Mouse (Mus musculus) midbrain, embryonic 13.5 days (tissue): Measurements from ENCODE around the gene Dact2. TPM values are rescaled to one million over a fixed set of nuclear protein-coding genes. Genes with fewer than 3 reads are reported as not detected.

Source experiments
- ATAC-seq: fragments of 200-750 bp; cut with Nextera tagmentation; 2 replicates; pipeline ENCODE4 v1.8.0; 2017; ENCODE audit warnings: mild to moderate bottlenecking, moderate TSS enrichment, moderate library complexity
- H3K27ac ChIP-seq: fragments of 300-500 bp; sonication (generic); 2 replicates; pipeline ENCODE4 v1.5.1; 2015; ENCODE audit warnings: inconsistent platforms, mild to moderate bottlenecking, moderate library complexity
- H3K27me3 ChIP-seq: fragments of 300-500 bp; sonication (generic); 2 replicates; pipeline ENCODE4 v1.6.1; 2015; ENCODE audit warnings: mild to moderate bottlenecking, inconsistent platforms
- H3K36me3 ChIP-seq: fragments of 300-500 bp; sonication (generic); 2 replicates; pipeline ENCODE4 v1.6.1; 2015; ENCODE audit warnings: mild to moderate bottlenecking, inconsistent platforms
- H3K4me1 ChIP-seq: fragments of 300-500 bp; sonication (generic); replicated peaks from 2 replicates; pipeline ENCODE4 v1.6.1; 2015; ENCODE audit warnings: inconsistent platforms
- H3K4me2 ChIP-seq: fragments of 300-500 bp; sonication (generic); replicated peaks from 2 replicates; pipeline ENCODE4 v1.6.1; 2015; ENCODE audit warnings: moderate library complexity, mild to moderate bottlenecking, inconsistent platforms
- H3K4me3 ChIP-seq: fragments of 300-500 bp; sonication (generic); replicated peaks from 2 replicates; pipeline ENCODE4 v1.5.1; 2015; ENCODE audit warnings: mild to moderate bottlenecking, inconsistent platforms
- H3K9ac ChIP-seq: fragments of 300-500 bp; sonication (generic); replicated peaks from 2 replicates; pipeline ENCODE4 v1.6.1; 2015; ENCODE audit warnings: mild to moderate bottlenecking, inconsistent platforms
- H3K9me3 ChIP-seq: fragments of 300-500 bp; sonication (generic); 2 replicates; pipeline ENCODE4 v1.6.1; 2016; ENCODE audit warnings: mild to moderate bottlenecking, inconsistent platforms
- WGBS: fragments of 180-500 bp; shearing (Covaris S2); methylation state at CpG from one replicate; pipeline ENCODE4 v1.1.7; 2015; 5-methylcytosine and 5-hydroxymethylcytosine counted together
- polyA plus RNA-seq: library from polyadenylated mRNA; unstranded; fragments of >200 nt; fragmentation: Nextera tagmentation; extraction: Ambion mirVana; gene quantifications from 2 replicates; pipeline ENCODE4 v1.2.1, GENCODE M21; 2015

The Dact2 gene
- polyA plus RNA-seq = 0.66 and 0.94 TPM in 2 replicates

- H3K4me3 ChIP-seq = peak within 1 kb of the TSS; percentile 63
- peak within 1 kb of the TSS; percentile 94 for H3K4me2 ChIP-seq
- peaks cover 33% of the 10 kb centered on the region for H3K4me1 ChIP-seq
- no peaks in the 10 kb centered on the region for H3K9me3 ChIP-seq
- H3K27me3 ChIP-seq = peaks cover 73% of the 10 kb centered on the region
- 0 out of 2 replicates have a peak, but pooled peaks have one; percentile 21 for ATAC-seq
- H3K9ac ChIP-seq = peak within 1 kb of the TSS; percentile 71
- H3K27ac ChIP-seq = no peak within 1 kb of the TSS; the same call in 1 of the 2 replicates
- 51% methylated on average over 13 of the region's 13 CpGs for WGBS
- H3K36me3 ChIP-seq = no peaks in the 10 kb centered on the region
Observed at GRCm38 (mm10) chr17:14204061-14204460, at the start of gene Dact2. TSS of gene Dact2 (minus strand) at chr17:14204304.

GRCm38 (mm10) chr17:14252456-14252855 is 48.4 kb upstream of the Dact2 start:
- H3K4me1 ChIP-seq = no peaks in the 10 kb centered on the region
- H3K27ac ChIP-seq = no peak overlapping the region
- H3K36me3 ChIP-seq = no peaks in the 10 kb centered on the region
- no peak overlapping the region for H3K9ac ChIP-seq
- no peak overlapping the region for H3K4me2 ChIP-seq
- 77% methylated on average over 7 of the region's 7 CpGs for WGBS
- H3K27me3 ChIP-seq = no peaks in the 10 kb centered on the region
- ATAC-seq = no peak
- H3K9me3 ChIP-seq = no peaks in the 10 kb centered on the region
- no peak overlapping the region for H3K4me3 ChIP-seq

- Histone ChIP-seq H3K9me3 (no peaks in the 10 kb centered on the region), H3K27ac (no peak overlapping the region), H3K4me1 (no peaks in the 10 kb centered on the region), H3K4me2 (no peak overlapping the region), H3K9ac (no peak overlapping the region), H3K4me3 (no peak overlapping the region), H3K36me3 (no peaks in the 10 kb centered on the region), H3K27me3 (no peaks in the 10 kb centered on the region)
- no peak for ATAC-seq
- WGBS = 82% methylated on average over 8 of the region's 8 CpGs
Observed at GRCm38 (mm10) chr17:14250401-14250800, 46.3 kb upstream of the Dact2 start.

GRCm38 (mm10) chr17:14249595-14249994 is 45.5 kb upstream of the Dact2 start:
- Histone ChIP-seq H3K27me3 (no peaks in the 10 kb centered on the region), H3K9ac (no peak overlapping the region), H3K27ac (no peak overlapping the region), H3K4me3 (no peak overlapping the region), H3K4me1 (no peaks in the 10 kb centered on the region), H3K9me3 (no peaks in the 10 kb centered on the region), H3K4me2 (no peak overlapping the region), H3K36me3 (no peaks in the 10 kb centered on the region)
- WGBS = 80% methylated on average over 4 of the region's 4 CpGs
- ATAC-seq = no peak

GRCm38 (mm10) chr17:14247931-14248330 is 43.8 kb upstream of the Dact2 start:
- H3K27ac ChIP-seq = no peak overlapping the region
- H3K36me3 ChIP-seq = no peaks in the 10 kb centered on the region
- H3K4me3 ChIP-seq = no peak overlapping the region
- ATAC-seq = no peak
- H3K9me3 ChIP-seq = no peaks in the 10 kb centered on the region
- WGBS = 92% methylated on average over 8 of the region's 8 CpGs
- H3K27me3 ChIP-seq = no peaks in the 10 kb centered on the region
- no peak overlapping the region for H3K4me2 ChIP-seq
- H3K4me1 ChIP-seq = no peaks in the 10 kb centered on the region
- H3K9ac ChIP-seq = no peak overlapping the region

- no peak overlapping the region for H3K4me3 ChIP-seq
- 64% methylated on average over 2 of the region's 2 CpGs for WGBS
- no peak overlapping the region for H3K9ac ChIP-seq
- no peaks in the 10 kb centered on the region for H3K36me3 ChIP-seq
- no peak overlapping the region for H3K27ac ChIP-seq
- H3K9me3 ChIP-seq = no peaks in the 10 kb centered on the region
- ATAC-seq = no peak
- no peaks in the 10 kb centered on the region for H3K4me1 ChIP-seq
- H3K4me2 ChIP-seq = no peak overlapping the region
- H3K27me3 ChIP-seq = no peaks in the 10 kb centered on the region
Observed at GRCm38 (mm10) chr17:14246266-14246665, 42.2 kb upstream of the Dact2 start.

- H3K9me3 ChIP-seq = no peaks in the 10 kb centered on the region
- H3K4me2 ChIP-seq = no peak overlapping the region
- no peak for ATAC-seq
- H3K4me1 ChIP-seq = no peaks in the 10 kb centered on the region
- no peak overlapping the region for H3K4me3 ChIP-seq
- 73% methylated on average over 11 of the region's 11 CpGs for WGBS
- H3K36me3 ChIP-seq = no peaks in the 10 kb centered on the region
- H3K9ac ChIP-seq = no peak overlapping the region
- H3K27ac ChIP-seq = no peak overlapping the region
- no peaks in the 10 kb centered on the region for H3K27me3 ChIP-seq
Observed at GRCm38 (mm10) chr17:14244195-14244965, 40.3 kb upstream of the Dact2 start.

- H3K4me3 ChIP-seq = no peak overlapping the region
- 92% methylated on average over 8 of the region's 8 CpGs for WGBS
- ATAC-seq = no peak
- H3K9ac ChIP-seq = no peak overlapping the region
- no peaks in the 10 kb centered on the region for H3K9me3 ChIP-seq
- no peak overlapping the region for H3K27ac ChIP-seq
- H3K4me1 ChIP-seq = no peaks in the 10 kb centered on the region
- no peaks in the 10 kb centered on the region for H3K36me3 ChIP-seq
- H3K4me2 ChIP-seq = no peak overlapping the region
- no peaks in the 10 kb centered on the region for H3K27me3 ChIP-seq
Observed at GRCm38 (mm10) chr17:14242634-14243033, 38.5 kb upstream of the Dact2 start.

GRCm38 (mm10) chr17:14239960-14240359 is 35.9 kb upstream of the Dact2 start:
- Histone ChIP-seq H3K27ac (no peak overlapping the region), H3K27me3 (no peaks in the 10 kb centered on the region), H3K4me3 (no peak overlapping the region), H3K36me3 (no peaks in the 10 kb centered on the region), H3K4me2 (no peak overlapping the region), H3K9me3 (no peaks in the 10 kb centered on the region), H3K9ac (no peak overlapping the region), H3K4me1 (no peaks in the 10 kb centered on the region)
- no peak for ATAC-seq
- 96% methylated on average over 10 of the region's 10 CpGs for WGBS

GRCm38 (mm10) chr17:14237134-14237533 is 33.0 kb upstream of the Dact2 start:
- H3K9ac ChIP-seq = no peak overlapping the region
- no peaks in the 10 kb centered on the region for H3K4me1 ChIP-seq
- no peak overlapping the region for H3K27ac ChIP-seq
- H3K9me3 ChIP-seq = no peaks in the 10 kb centered on the region
- no peak for ATAC-seq
- 85% methylated on average over 6 of the region's 6 CpGs for WGBS
- H3K4me2 ChIP-seq = no peak overlapping the region
- H3K36me3 ChIP-seq = no peaks in the 10 kb centered on the region
- H3K4me3 ChIP-seq = no peak overlapping the region
- H3K27me3 ChIP-seq = no peaks in the 10 kb centered on the region

- ATAC-seq = no peak
- no peak overlapping the region for H3K9ac ChIP-seq
- no peak overlapping the region for H3K4me3 ChIP-seq
- no peak overlapping the region for H3K4me2 ChIP-seq
- H3K36me3 ChIP-seq = no peaks in the 10 kb centered on the region
- no peaks in the 10 kb centered on the region for H3K27me3 ChIP-seq
- H3K27ac ChIP-seq = no peak overlapping the region
- H3K9me3 ChIP-seq = no peaks in the 10 kb centered on the region
- no peaks in the 10 kb centered on the region; the same call in 1 of the 2 replicates for H3K4me1 ChIP-seq
- WGBS = 73% methylated on average over 12 of the region's 12 CpGs
Observed at GRCm38 (mm10) chr17:14234774-14235389, 30.8 kb upstream of the Dact2 start.

GRCm38 (mm10) chr17:14233658-14234057 is 29.6 kb upstream of the Dact2 start:
- no peak overlapping the region for H3K4me2 ChIP-seq
- ATAC-seq = no peak
- 59% methylated on average over 4 of the region's 4 CpGs for WGBS

More at GRCm38 (mm10) chr17:14233658-14234057, 29.6 kb upstream of the Dact2 start:
- no peaks in the 10 kb centered on the region for H3K27me3 ChIP-seq
- H3K4me3 ChIP-seq = no peak overlapping the region
- H3K9ac ChIP-seq = no peak overlapping the region
- H3K36me3 ChIP-seq = no peaks in the 10 kb centered on the region
- H3K4me1 ChIP-seq = no peaks in the 10 kb centered on the region; the same call in 1 of the 2 replicates
- H3K9me3 ChIP-seq = no peaks in the 10 kb centered on the region
- no peak overlapping the region for H3K27ac ChIP-seq
